Mouse (Mus musculus): ENCODE data around the gene Mrps18c.
A peak's percentile ranks its signal among the peaks of the same experiment; 100 is the strongest.

DNA sequence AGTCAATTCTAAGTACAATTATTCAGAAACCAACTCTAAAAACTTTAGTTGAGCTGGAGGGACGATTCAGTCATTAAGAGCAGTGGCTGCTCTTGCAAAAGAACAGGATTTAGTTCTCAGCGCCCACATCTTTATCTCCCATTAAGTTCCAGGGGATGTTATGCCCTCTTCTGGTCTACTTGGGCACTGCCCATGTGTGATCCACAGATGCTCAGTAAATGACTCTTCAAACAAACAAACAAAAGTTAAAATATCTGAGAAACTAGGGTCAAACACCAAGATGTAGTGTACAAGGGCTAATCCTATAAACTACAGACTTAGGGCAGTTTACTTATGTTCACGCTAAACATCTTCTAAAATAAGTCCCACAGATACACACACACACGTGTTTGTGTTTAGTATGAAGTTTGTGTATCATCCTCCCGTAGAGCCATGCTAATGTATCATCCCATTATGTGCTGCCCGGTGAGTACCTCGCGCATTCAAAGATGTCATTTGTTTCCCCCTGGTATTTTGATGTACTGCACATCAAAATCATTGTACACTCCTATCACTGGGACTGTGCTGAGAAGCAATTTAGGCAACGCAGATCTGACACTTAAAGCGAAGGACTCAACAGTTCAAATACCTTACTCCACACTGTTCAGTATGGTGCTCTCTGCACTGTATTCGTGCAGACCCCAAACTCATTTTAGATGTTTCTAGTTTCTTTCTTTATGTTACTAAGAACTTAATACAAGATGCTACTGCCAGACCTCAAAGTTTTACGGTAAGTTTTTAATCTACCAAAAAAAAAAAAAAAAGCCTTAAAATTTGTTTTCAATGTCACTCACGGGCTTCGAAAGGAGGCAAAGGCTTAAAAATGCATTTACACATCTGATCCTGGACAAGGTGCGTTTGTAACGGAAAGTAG lies 21.4 kb downstream of the Mrps18c start:
- TF ChIP-seq CTCF (IDR thresholded peaks at IDR 0.05) (peak; percentile 68), POLR2A (IDR thresholded peaks at IDR 0.05; ENCODE audit: insufficient read depth, low read depth, low read length) (no peak), EP300 (IDR thresholded peaks at IDR 0.05; ENCODE audit: insufficient read depth, low read depth, low read length) (no peak)

Measured in heart, adult 2 months (tissue).